In genomic region chr9:116688615-116689014, GRCm38 (mm10) we compare ENCODE assay signal across 19 mouse cellular contexts.
DNase-seq lines count a peak whose midpoint lies in the region; ATAC-seq lines count a peak whose summit lies in the region.
"Had no signal": no experiment of that assay in that cellular context is flagged by ENCODE, and none has a peak within 500 bp of the region (broad histone marks: within the 10 kb centered on the region; RNA-seq: fewer than 3 reads in every experiment).

No protein-coding gene starts in this region.

- H3K9me3 ChIP-seq in intestine, embryonic 14.5 days (ENCODE audit: control insufficient read depth, low read length), result no peaks in the 10 kb centered on the region
- no peaks in the 10 kb centered on the region for H3K9me3 ChIP-seq in intestine, embryonic 16.5 days (ENCODE audit: control insufficient read depth, low read length)

- no peak overlapping the region for H3K4me2 ChIP-seq in intestine, embryonic 14.5 days (ENCODE audit: low read length)
- H3K4me2 ChIP-seq in intestine, embryonic 16.5 days (ENCODE audit: low read depth, low read length), result no peak overlapping the region

- WGBS in intestine, embryonic 14.5 days, result 79% methylated on average over 4 of the region's 4 CpGs
- WGBS in intestine, embryonic 16.5 days, result 85% methylated on average over 4 of the region's 4 CpGs

- DNase-seq in heart, adult 11 months, result peak; percentile 73
- no peak for DNase-seq in heart, postnatal 4 days
- peak; percentile 41 for DNase-seq in intestine, embryonic 14.5 days (ENCODE audit: low spot score)
- DNase-seq: adrenal gland, adult 2 months; adrenal gland, adult 8-10 months; adrenal gland, postnatal 10 days; adrenal gland, postnatal 14 days; adrenal gland, postnatal 25 days; adrenal gland, postnatal 36 days; B cell, adult 2 months; cerebellum, adult 11 months; cerebellum, adult 11-12 months; cerebellum, adult 18-20 months had no signal

- H3K9ac ChIP-seq in intestine, embryonic 14.5 days (ENCODE audit: low read length), result no peak overlapping the region
- H3K9ac ChIP-seq in intestine, embryonic 16.5 days (ENCODE audit: low read depth, low read length), result no peak overlapping the region

- no peak overlapping the region for H3K27ac ChIP-seq in intestine, embryonic 14.5 days (ENCODE audit: low read depth)
- H3K27ac ChIP-seq in intestine, embryonic 16.5 days (ENCODE audit: low read length), result no peak overlapping the region

- peaks cover 6% of the 10 kb centered on the region; the same call in 1 of the 2 replicates for H3K36me3 ChIP-seq in intestine, embryonic 14.5 days (ENCODE audit: control insufficient read depth, insufficient read depth, low read length)
- H3K36me3 ChIP-seq in intestine, embryonic 16.5 days (ENCODE audit: control insufficient read depth, insufficient read depth, low read length), result no peaks in the 10 kb centered on the region
- H3K36me3 ChIP-seq: G1E had no signal

- no peaks in the 10 kb centered on the region for H3K4me1 ChIP-seq in intestine, embryonic 14.5 days (replicated peaks; ENCODE audit: control insufficient read depth, insufficient read depth, low read length)
- H3K4me1 ChIP-seq in intestine, embryonic 16.5 days (ENCODE audit: control insufficient read depth, insufficient read depth, low read length), result no peaks in the 10 kb centered on the region

- no peak for ATAC-seq in intestine, embryonic 14.5 days (replicated peaks; ENCODE audit: low FRiP score, low TSS enrichment, low read depth)
- no peak for ATAC-seq in intestine, embryonic 16.5 days
- ATAC-seq: activated CD4-positive, CD25-positive, alpha-beta regulatory T cell, adult 4 months; CD4-positive, CD25-positive, alpha-beta regulatory T cell, adult 4 months; Patski had no signal

- no peak overlapping the region for H3K4me3 ChIP-seq in intestine, embryonic 14.5 days (ENCODE audit: low read depth, low read length)
- no peak overlapping the region for H3K4me3 ChIP-seq in intestine, embryonic 16.5 days (ENCODE audit: low read length)

- H3K27me3 ChIP-seq in intestine, embryonic 14.5 days (replicated peaks; ENCODE audit: control insufficient read depth, insufficient read depth, low read length), result no peaks in the 10 kb centered on the region
- no peaks in the 10 kb centered on the region for H3K27me3 ChIP-seq in intestine, embryonic 16.5 days (replicated peaks; ENCODE audit: control insufficient read depth, insufficient read depth, low read length)
- H3K27me3 ChIP-seq: CH12.LX, Patski had no signal
